Mouse (Mus musculus): ENCODE data around the gene Gmip. TPM values are rescaled to one million over a fixed set of nuclear protein-coding genes. Genes with fewer than 3 reads are reported as not detected.

Gmip gene
- polyA plus RNA-seq, 1 experiment: 5.7 TPM

DNA sequence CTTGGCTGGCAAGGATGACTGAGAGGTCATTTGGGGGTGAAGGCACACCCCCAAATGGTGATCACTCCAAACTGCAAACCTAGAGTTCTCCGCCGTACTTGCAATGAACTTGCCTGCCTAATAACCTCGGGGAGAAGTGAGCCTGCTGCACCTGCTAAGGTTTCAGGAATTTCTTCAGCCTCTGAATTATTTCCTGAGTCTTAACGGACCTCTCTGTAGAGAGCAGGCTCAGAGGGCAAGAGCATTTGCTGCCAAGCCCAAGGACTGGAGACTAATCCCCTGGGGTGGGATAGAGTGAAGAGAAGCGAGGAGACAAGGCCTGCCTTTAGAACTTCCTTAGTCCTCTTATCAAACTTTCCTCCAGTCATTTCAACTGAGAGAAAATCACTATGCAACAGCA is 18.7 kb upstream of the Gmip start:
- Histone ChIP-seq H3K4me3 (peak overlapping the region; percentile 71), H3K4me2 (ENCODE audit: low read depth) (peak overlapping the region; percentile 77), H3K27me3 (ENCODE audit: control insufficient read depth, insufficient read depth, insufficient read length) (no peaks in the 10 kb centered on the region), H3K79me2 (ENCODE audit: control insufficient read depth, insufficient read depth) (peaks cover 35% of the 10 kb centered on the region), H3ac (ENCODE audit: control insufficient read depth, insufficient read length) (no peak overlapping the region), H3K36me3 (ENCODE audit: control insufficient read depth, insufficient read depth) (peaks cover under 1% of the 10 kb centered on the region)
- TF ChIP-seq E2F4 (IDR thresholded peaks at IDR 0.05; ENCODE audit: insufficient read depth) (no peak), SRF (IDR thresholded peaks at IDR 0.05; ENCODE audit: control insufficient read depth, insufficient read length, low read depth) (no peak), POLR2A (IDR thresholded peaks at IDR 0.05; ENCODE audit: insufficient read length, low read depth) (no peak), MAX (IDR thresholded peaks at IDR 0.05; ENCODE audit: low read depth) (no peak), TCF3 (IDR thresholded peaks at IDR 0.05; ENCODE audit: insufficient read length, low read depth) (no peak), POLR2AphosphoS2 (IDR thresholded peaks at IDR 0.05; ENCODE audit: insufficient read length, low read depth) (no peak), MYOG (IDR thresholded peaks at IDR 0.05; ENCODE audit: control insufficient read depth in 1 of 3, insufficient read depth in 1 of 3, insufficient read length in 2 of 3, low read depth in 2 of 3) (no peak), REST (IDR thresholded peaks at IDR 0.05; ENCODE audit: insufficient read depth, insufficient read length) (no peak)

DNA sequence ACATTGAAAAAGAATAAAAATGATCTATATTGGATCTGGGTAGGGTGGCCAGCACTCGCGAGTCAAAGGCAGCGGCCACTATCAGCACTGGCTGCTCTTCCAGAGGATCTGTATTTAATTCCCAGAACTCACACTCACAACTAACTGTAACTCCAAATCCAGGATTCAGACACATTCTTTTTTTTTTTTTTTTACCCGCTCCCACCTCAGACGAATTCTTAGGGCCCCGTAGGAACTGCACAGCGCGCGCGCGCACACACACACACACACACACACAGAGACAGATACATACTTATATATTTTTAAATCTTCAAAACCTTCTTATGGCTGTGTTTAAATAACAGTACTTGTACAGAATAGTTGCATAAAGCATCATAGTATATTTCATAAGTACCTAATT is 18.1 kb upstream of the Gmip start:
- TF ChIP-seq TCF3 (IDR thresholded peaks at IDR 0.05; ENCODE audit: insufficient read length, low read depth) (no peak), POLR2AphosphoS2 (IDR thresholded peaks at IDR 0.05; ENCODE audit: insufficient read length, low read depth) (no peak)
- H3K4me3 ChIP-seq: peak overlapping the region; percentile 71

DNA sequence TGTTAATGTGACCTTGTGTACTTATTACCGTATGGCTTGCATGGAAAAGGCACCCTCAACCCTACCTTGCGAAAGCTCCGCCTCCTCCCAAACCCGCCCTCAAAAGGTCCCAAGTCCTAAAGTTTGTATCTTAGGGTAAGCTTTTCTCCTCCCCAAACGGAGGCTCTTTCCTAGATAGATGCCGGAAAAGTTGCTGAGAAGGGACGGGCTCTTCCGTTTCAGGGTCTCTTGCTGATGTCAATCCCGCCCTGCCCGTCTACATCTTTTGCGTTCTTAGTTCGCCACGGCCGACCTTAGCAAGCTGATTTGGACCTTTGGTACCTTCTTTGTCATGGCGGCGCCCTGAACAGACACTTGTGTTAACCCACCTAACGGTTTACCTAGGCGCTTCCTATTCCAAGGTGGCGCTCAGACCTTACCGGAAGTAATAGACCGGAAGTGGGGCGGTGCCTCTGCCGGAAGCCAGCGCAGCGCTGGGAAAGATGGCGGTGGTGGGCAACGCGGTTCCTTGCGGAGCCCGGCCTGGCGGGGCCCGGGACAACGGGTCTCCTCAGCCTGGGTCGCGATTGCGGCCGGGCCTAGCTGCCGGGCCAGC is 17.6 kb upstream of the Gmip start, which contains the start of the genes Atp13a1 and Zfp866:
Gene Atp13a1, plus strand, starts transcription at position 391 of the 595 bp plus-strand sequence.
Gene Zfp866, minus strand, starts transcription at position 406 of the 595 bp plus-strand sequence.
- Histone ChIP-seq H3K4me3 (peak within 1 kb of the TSS; percentile 71), H3ac (ENCODE audit: control insufficient read depth, insufficient read length) (peak within 1 kb of the TSS; percentile 71), H3K4me2 (ENCODE audit: low read depth) (peak within 1 kb of the TSS; percentile 82), H3K79me2 (ENCODE audit: control insufficient read depth, insufficient read depth) (peaks cover 35% of the 10 kb centered on the region), H3K27me3 (ENCODE audit: control insufficient read depth, insufficient read depth, insufficient read length) (no peaks in the 10 kb centered on the region), H3K36me3 (ENCODE audit: control insufficient read depth, insufficient read depth) (peaks cover 7% of the 10 kb centered on the region)
- TF ChIP-seq POLR2AphosphoS2 (IDR thresholded peaks at IDR 0.05; ENCODE audit: insufficient read length, low read depth): peak; percentile 84
- TF ChIP-seq USF1 (IDR thresholded peaks at IDR 0.05; ENCODE audit: low read depth): no peak
- TF ChIP-seq POLR2A (IDR thresholded peaks at IDR 0.05; ENCODE audit: insufficient read length, low read depth): peak; percentile 93

More for the DNA sequence above, 18.1 kb upstream of the Gmip start:
- peak overlapping the region; percentile 71 for H3ac ChIP-seq (ENCODE audit: control insufficient read depth, insufficient read length)
- no peaks in the 10 kb centered on the region for H3K27me3 ChIP-seq (ENCODE audit: control insufficient read depth, insufficient read depth, insufficient read length)
- peak overlapping the region; percentile 77 for H3K4me2 ChIP-seq (ENCODE audit: low read depth)
- peaks cover 6% of the 10 kb centered on the region for H3K36me3 ChIP-seq (ENCODE audit: control insufficient read depth, insufficient read depth)
- H3K79me2 ChIP-seq (ENCODE audit: control insufficient read depth, insufficient read depth): peaks cover 35% of the 10 kb centered on the region

DNA sequence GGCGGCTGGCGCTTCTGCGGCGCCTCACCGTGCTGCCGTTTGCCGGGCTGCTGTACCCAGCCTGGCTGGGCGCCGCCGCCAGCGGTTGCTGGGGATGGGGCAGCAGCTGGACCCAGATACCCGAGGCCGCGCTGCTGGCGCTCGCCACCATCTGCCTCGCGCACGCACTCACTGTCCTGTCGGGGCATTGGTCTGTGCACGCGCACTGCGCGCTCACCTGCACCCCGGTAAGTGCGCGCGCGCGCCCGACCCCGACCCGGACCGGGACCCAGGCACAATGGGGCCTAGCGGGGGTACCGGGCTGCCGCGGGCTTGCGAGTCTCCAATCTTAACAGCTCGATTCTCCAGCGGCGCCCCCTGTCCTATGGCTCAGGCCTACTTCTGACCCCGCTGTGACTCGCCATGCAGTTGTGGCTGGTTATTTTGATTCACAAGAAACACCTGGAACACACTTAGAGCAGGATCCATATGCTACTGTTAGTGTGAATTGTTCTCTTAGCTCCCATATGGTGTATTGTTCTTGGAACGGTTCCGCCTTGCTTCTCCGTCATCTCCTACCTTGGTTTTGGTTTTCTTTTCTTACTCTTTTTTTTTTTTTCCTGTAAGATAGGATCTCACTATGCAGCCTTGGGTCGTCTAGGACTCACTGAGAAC is 16.9 kb upstream of the Gmip start:
- H3K27me3 ChIP-seq (ENCODE audit: control insufficient read depth, insufficient read depth, insufficient read length): no peaks in the 10 kb centered on the region
- peak overlapping the region; percentile 71 for H3K4me3 ChIP-seq
- H3K36me3 ChIP-seq (ENCODE audit: control insufficient read depth, insufficient read depth): peaks cover 13% of the 10 kb centered on the region
- H3K79me2 ChIP-seq (ENCODE audit: control insufficient read depth, insufficient read depth): peaks cover 35% of the 10 kb centered on the region
- peak overlapping the region; percentile 82 for H3K4me2 ChIP-seq (ENCODE audit: low read depth)
- peak in 1 of 3 experiments; percentile 7 for TF ChIP-seq MYOG (IDR thresholded peaks at IDR 0.05; ENCODE audit: control insufficient read depth in 1 of 3, insufficient read depth in 1 of 3, insufficient read length in 2 of 3, low read depth in 2 of 3)
- TF ChIP-seq E2F4 (IDR thresholded peaks at IDR 0.05; ENCODE audit: insufficient read depth): no peak
- H3ac ChIP-seq (ENCODE audit: control insufficient read depth, insufficient read length): peak overlapping the region; percentile 71

DNA sequence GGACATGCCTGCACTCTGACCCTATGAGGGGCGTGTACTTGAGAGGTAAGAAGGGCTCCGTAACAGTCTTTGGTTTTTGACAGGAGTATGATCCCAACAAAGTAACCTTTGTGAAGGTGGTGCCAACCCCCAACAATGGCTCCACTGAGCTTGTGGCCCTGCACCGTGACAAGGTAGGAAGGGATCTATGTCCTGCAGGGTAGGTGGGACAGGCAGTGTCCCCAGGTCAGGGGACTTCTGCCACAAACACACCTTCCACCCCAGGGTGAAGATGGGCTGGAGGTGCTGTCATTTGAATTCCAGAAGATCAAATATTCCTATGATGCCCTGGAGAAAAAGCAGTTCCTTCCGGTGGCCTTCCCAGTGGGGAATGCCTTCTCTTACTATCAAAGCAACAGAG is 14.8 kb upstream of the Gmip start:
- Histone ChIP-seq H3K36me3 (ENCODE audit: control insufficient read depth, insufficient read depth) (peaks cover 13% of the 10 kb centered on the region), H3K79me2 (ENCODE audit: control insufficient read depth, insufficient read depth) (peaks cover 35% of the 10 kb centered on the region), H3K27me3 (ENCODE audit: control insufficient read depth, insufficient read depth, insufficient read length) (no peaks in the 10 kb centered on the region), H3K4me2 (ENCODE audit: low read depth) (no peak overlapping the region), H3K4me3 (no peak overlapping the region), H3ac (ENCODE audit: control insufficient read depth, insufficient read length) (no peak overlapping the region)
- no peak for TF ChIP-seq POLR2AphosphoS2 (IDR thresholded peaks at IDR 0.05; ENCODE audit: insufficient read length, low read depth)
- TF ChIP-seq TCF3 (IDR thresholded peaks at IDR 0.05; ENCODE audit: insufficient read length, low read depth): no peak
- no peak for TF ChIP-seq CEBPB (IDR thresholded peaks at IDR 0.05; ENCODE audit: insufficient read depth, poor library complexity, severe bottlenecking)
- no peak for TF ChIP-seq MAX (IDR thresholded peaks at IDR 0.05; ENCODE audit: low read depth)
- TF ChIP-seq USF1 (IDR thresholded peaks at IDR 0.05; ENCODE audit: low read depth): no peak
- TF ChIP-seq E2F4 (IDR thresholded peaks at IDR 0.05; ENCODE audit: insufficient read depth): no peak
- TF ChIP-seq MYOD1 (IDR thresholded peaks at IDR 0.05; ENCODE audit: control insufficient read depth in 1 of 3, insufficient read length in 2 of 3, low read depth in 2 of 3): no peak
- TF ChIP-seq REST (IDR thresholded peaks at IDR 0.05; ENCODE audit: insufficient read depth, insufficient read length): no peak

DNA sequence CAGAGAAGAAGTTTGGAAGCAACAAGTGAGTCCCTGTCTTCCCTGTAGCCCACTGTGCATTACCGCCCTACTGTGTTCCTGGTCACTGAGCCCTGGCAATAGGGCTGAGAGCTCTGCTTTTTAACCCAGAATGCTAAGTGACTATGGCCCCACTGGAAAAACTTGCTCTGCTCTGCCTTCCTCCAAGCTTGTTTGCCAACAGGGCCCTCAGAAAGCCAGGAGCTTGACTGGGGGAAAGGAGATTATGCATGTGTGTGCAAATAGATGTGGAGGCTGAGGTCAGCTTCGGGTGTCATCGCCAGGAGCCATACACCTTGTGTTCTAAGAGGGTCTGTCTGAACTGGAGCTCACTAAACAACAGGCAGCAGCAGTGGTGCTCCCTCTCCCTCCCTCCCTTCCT is 14.4 kb upstream of the Gmip start:
- H3K36me3 ChIP-seq (ENCODE audit: control insufficient read depth, insufficient read depth): peaks cover 13% of the 10 kb centered on the region
- H3ac ChIP-seq (ENCODE audit: control insufficient read depth, insufficient read length): no peak overlapping the region
- peaks cover 35% of the 10 kb centered on the region for H3K79me2 ChIP-seq (ENCODE audit: control insufficient read depth, insufficient read depth)
- no peaks in the 10 kb centered on the region for H3K27me3 ChIP-seq (ENCODE audit: control insufficient read depth, insufficient read depth, insufficient read length)
- no peak overlapping the region for H3K4me2 ChIP-seq (ENCODE audit: low read depth)
- H3K4me3 ChIP-seq: no peak overlapping the region
- no peak for TF ChIP-seq MYOG (IDR thresholded peaks at IDR 0.05; ENCODE audit: control insufficient read depth in 1 of 3, insufficient read depth in 1 of 3, insufficient read length in 2 of 3, low read depth in 2 of 3)
- no peak for TF ChIP-seq MYOD1 (IDR thresholded peaks at IDR 0.05; ENCODE audit: control insufficient read depth in 1 of 3, insufficient read length in 2 of 3, low read depth in 2 of 3)
- TF ChIP-seq POLR2AphosphoS2 (IDR thresholded peaks at IDR 0.05; ENCODE audit: insufficient read length, low read depth): no peak
- no peak for TF ChIP-seq REST (IDR thresholded peaks at IDR 0.05; ENCODE audit: insufficient read depth, insufficient read length)
- no peak for TF ChIP-seq CEBPB (IDR thresholded peaks at IDR 0.05; ENCODE audit: insufficient read depth, poor library complexity, severe bottlenecking)
- TF ChIP-seq POLR2A (IDR thresholded peaks at IDR 0.05; ENCODE audit: insufficient read length, low read depth): no peak
- no peak for TF ChIP-seq TCF12 (IDR thresholded peaks at IDR 0.05; ENCODE audit: insufficient read depth, poor library complexity, severe bottlenecking)
- TF ChIP-seq SRF (IDR thresholded peaks at IDR 0.05; ENCODE audit: control insufficient read depth, insufficient read length, low read depth): no peak
- no peak for TF ChIP-seq MAX (IDR thresholded peaks at IDR 0.05; ENCODE audit: low read depth)
- no peak for TF ChIP-seq TCF3 (IDR thresholded peaks at IDR 0.05; ENCODE audit: insufficient read length, low read depth)
- no peak for TF ChIP-seq USF1 (IDR thresholded peaks at IDR 0.05; ENCODE audit: low read depth)
- no peak for TF ChIP-seq E2F4 (IDR thresholded peaks at IDR 0.05; ENCODE audit: insufficient read depth)
